Mouse (Mus musculus): ENCODE results near the gene Borcs8.
A peak's percentile ranks its signal among the peaks of the same experiment; 100 is the strongest.

The Borcs8 gene

GRCm38 (mm10) chr8:70139026-70139857 is at the start of gene Borcs8, which contains the start of the genes Rfxank and Mef2b:
Gene Borcs8, plus strand, starts transcription at chr8:70139499.
Gene Rfxank, minus strand, starts transcription at chr8:70139154.
Gene Mef2b, plus strand, starts transcription at chr8:70139711.
- peak; percentile 100 for DNase-seq (ENCODE audit: low read depth, low spot score)

- no peak for DNase-seq (ENCODE audit: low read depth, low spot score)
These were observed 46.5 kb upstream of the Borcs8 start for GRCm38 (mm10) chr8:70092786-70093185.

GRCm38 (mm10) chr8:70099276-70099675 is 40.0 kb upstream of the Borcs8 start:
- DNase-seq (ENCODE audit: low read depth, low spot score) = no peak

- DNase-seq (ENCODE audit: low read depth, low spot score) = no peak
These were observed 39.1 kb upstream of the Borcs8 start for GRCm38 (mm10) chr8:70100241-70100640.

GRCm38 (mm10) chr8:70104506-70104905 is 34.8 kb upstream of the Borcs8 start:
- DNase-seq (ENCODE audit: low read depth, low spot score) = no peak

- no peak for DNase-seq (ENCODE audit: low read depth, low spot score)
These were observed 34.4 kb upstream of the Borcs8 start for GRCm38 (mm10) chr8:70104922-70105321.

GRCm38 (mm10) chr8:70110451-70110850 is 28.8 kb upstream of the Borcs8 start:
- DNase-seq (ENCODE audit: low read depth, low spot score) = no peak

- no peak for DNase-seq (ENCODE audit: low read depth, low spot score)
These were observed 28.0 kb upstream of the Borcs8 start for GRCm38 (mm10) chr8:70111192-70111795.

GRCm38 (mm10) chr8:70112401-70113016 is 26.8 kb upstream of the Borcs8 start:
- DNase-seq (ENCODE audit: low read depth, low spot score) = no peak

- no peak for DNase-seq (ENCODE audit: low read depth, low spot score)
These were observed 24.8 kb upstream of the Borcs8 start for GRCm38 (mm10) chr8:70114488-70114887.

GRCm38 (mm10) chr8:70114892-70115291 is 24.4 kb upstream of the Borcs8 start:
- DNase-seq (ENCODE audit: low read depth, low spot score) = no peak

GRCm38 (mm10) chr8:70117611-70118010 is 21.7 kb upstream of the Borcs8 start:
- DNase-seq (ENCODE audit: low read depth, low spot score) = peak; percentile 52

- no peak for DNase-seq (ENCODE audit: low read depth, low spot score)
These were observed 20.3 kb upstream of the Borcs8 start for GRCm38 (mm10) chr8:70118726-70119700.

- DNase-seq (ENCODE audit: low read depth, low spot score) = peak; percentile 78
These were observed 18.6 kb upstream of the Borcs8 start, which contains the start of gene Ncan for GRCm38 (mm10) chr8:70120667-70121066. Gene Ncan, minus strand, starts transcription at chr8:70120873.

- DNase-seq (ENCODE audit: low read depth, low spot score) = no peak
These were observed 16.4 kb upstream of the Borcs8 start for GRCm38 (mm10) chr8:70122863-70123262.

- no peak for DNase-seq (ENCODE audit: low read depth, low spot score)
These were observed 14.3 kb upstream of the Borcs8 start for GRCm38 (mm10) chr8:70124992-70125391.

- DNase-seq (ENCODE audit: low read depth, low spot score) = no peak
These were observed 10.9 kb upstream of the Borcs8 start for GRCm38 (mm10) chr8:70128435-70128834.

GRCm38 (mm10) chr8:70129309-70129952 is 9.9 kb upstream of the Borcs8 start:
- DNase-seq (ENCODE audit: low read depth, low spot score) = no peak

GRCm38 (mm10) chr8:70130066-70130465 is 9.2 kb upstream of the Borcs8 start:
- no peak for DNase-seq (ENCODE audit: low read depth, low spot score)

GRCm38 (mm10) chr8:70131166-70131883 is 8.0 kb upstream of the Borcs8 start, which contains the start of gene Nr2c2ap:
Gene Nr2c2ap, plus strand, starts transcription at chr8:70131333.
- peak; percentile 85 for DNase-seq (ENCODE audit: low read depth, low spot score)

All from embryo, embryonic 11.5 days (tissue).